Mouse (Mus musculus) retina, adult 2 months (tissue): ENCODE measurements at regions not wholly inside any gene's neighbourhood (a gene's known extent, or its start where the extent isn't known, plus 50 kb on each side); places are given as distances from the start of the nearest gene placed in this dataset.

Source experiments
- DNase-seq: peaks from one replicate; pipeline ENCODE4 v3.0.0-alpha.2; 2012; ENCODE audit warnings: low read depth, low spot score

DNA sequence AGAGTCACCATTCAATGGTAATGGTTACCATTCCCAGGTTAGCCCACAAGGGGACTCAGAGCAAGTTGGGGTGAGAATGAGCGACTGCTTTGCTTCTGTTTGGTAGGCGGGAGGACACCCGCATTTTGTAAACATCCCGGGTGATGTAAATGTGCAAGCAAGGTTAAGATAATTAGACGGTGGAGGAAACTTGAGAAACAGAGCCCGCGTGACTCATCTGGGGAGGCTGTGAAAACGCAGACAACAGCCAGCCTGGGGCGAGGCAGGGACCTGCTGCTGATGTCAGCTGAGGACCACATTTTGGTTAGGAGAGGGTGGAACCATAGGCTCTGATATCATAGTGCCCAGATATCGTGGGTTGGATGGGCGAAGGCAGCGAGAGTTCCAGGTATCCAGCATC lies 52.6 kb upstream of the Zbtb40 start:
- DNase-seq: no peak

DNA sequence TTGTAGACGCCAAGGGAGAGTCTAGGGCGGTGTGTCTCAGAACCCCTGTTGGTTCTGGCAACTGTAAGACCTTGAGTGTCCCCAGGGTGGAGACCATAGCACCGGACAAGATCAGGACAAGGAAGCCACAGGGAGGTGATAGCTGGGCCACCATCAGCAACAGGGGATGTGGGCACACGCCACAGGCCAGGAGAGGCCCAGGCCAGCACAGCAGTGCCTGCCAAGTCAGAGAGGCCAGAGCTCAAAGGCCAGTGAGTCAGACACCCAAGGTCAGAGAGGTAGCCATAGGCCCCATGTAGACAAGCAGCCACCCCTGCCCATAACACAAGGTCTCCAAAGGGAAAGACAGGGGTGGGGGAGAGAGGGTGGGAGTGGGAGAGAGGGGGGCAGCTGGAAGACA lies 52.2 kb upstream of the Zbtb40 start:
- no peak for DNase-seq
